Mouse (Mus musculus) spleen, adult 2 months (tissue): ENCODE measurements around the gene Plekha6.

Experiments used
- CTCF ChIP-seq: fragments of 200-500 bp; IDR thresholded peaks from 2 replicates; pipeline ENCODE4 v1.5.1; 2011; ENCODE audit warnings: mild to moderate bottlenecking, inconsistent platforms; ENCODE audit not compliant: insufficient read depth, insufficient read length, insufficient replicate concordance; ENCODE audit errors: extremely low read depth
- POLR2A ChIP-seq: fragments of 200-500 bp; IDR thresholded peaks from 2 replicates; pipeline ENCODE4 v1.6.1; 2011; ENCODE audit warnings: low read depth, low read length, inconsistent platforms

DNA sequence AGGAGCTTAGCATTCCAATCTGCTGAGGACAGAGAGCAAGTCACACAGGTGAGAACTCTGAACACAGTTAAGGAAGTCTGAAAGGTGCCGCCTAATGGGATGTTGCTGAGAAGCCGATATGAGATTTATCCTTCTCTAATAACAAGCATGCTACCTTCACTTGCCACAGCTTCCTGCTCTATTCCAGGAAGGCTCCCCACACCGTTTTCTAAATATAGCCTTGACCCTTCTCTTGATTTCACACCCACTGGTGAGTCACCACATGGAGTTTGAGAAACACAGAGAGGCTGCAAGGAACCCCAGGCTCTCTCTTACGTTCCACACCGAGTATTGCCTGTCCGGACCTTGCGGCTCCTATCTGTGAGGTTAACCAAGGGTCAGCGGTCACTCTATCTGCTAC, 24.7 kb downstream of the Plekha6 start:
- no peak for TF ChIP-seq POLR2A
- TF ChIP-seq CTCF = no peak
